Comparison of ENCODE assay signal across 50 mouse cellular contexts in the genomic region with DNA sequence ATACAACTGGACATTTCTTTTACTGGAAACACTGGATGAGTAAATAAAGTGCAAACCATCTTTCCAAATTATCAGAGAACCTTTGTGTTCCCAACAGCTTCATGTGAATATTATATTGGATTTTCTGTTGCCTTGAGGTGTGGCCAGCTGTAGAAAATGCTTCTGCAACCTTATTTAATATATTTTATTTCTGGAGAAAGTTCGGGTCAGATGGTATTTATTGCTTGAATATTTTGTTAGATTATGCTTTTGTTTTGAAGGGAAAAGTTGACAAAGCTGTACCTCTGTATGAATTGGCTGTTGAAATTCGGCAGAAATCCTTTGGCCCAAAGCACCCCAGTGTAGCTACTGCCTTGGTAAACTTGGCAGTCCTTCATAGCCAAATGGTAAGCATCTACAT. TPM values are rescaled to one million over a fixed set of nuclear protein-coding genes. Genes with fewer than 3 reads are reported as not detected.
"Had no signal": no experiment of that assay in that cellular context is flagged by ENCODE, and none has a peak within 500 bp of the region (broad histone marks: within the 10 kb centered on the region; RNA-seq: fewer than 3 reads in every experiment).

A gene (plus strand): TSS at position 301 of the 400 bp plus-strand sequence.

- H3K36me3 ChIP-seq: intestine, embryonic 15.5 days had no signal

- H3K27ac ChIP-seq: heart, embryonic 13.5 days; heart, embryonic 15.5 days; hindbrain, embryonic 10.5 days; hindbrain, embryonic 12.5 days; hindbrain, embryonic 13.5 days; hindbrain, embryonic 14.5 days; hindbrain, embryonic 15.5 days; hindbrain, postnatal 0 days; intestine, embryonic 15.5 days; kidney, embryonic 15.5 days; kidney, postnatal 0 days; layer of hippocampus, adult 2 months; left cerebral cortex, adult 2 months had no signal

- H3K4me2 ChIP-seq: heart, embryonic 11.5 days; heart, embryonic 12.5 days; heart, embryonic 13.5 days; heart, embryonic 15.5 days; hindbrain, embryonic 12.5 days; hindbrain, embryonic 13.5 days; hindbrain, embryonic 14.5 days; hindbrain, embryonic 15.5 days; intestine, embryonic 15.5 days; kidney, embryonic 15.5 days had no signal

- H3K9ac ChIP-seq: heart, embryonic 12.5 days; heart, embryonic 13.5 days; heart, embryonic 15.5 days; hindbrain, embryonic 12.5 days; hindbrain, embryonic 13.5 days; hindbrain, embryonic 14.5 days; hindbrain, embryonic 15.5 days; intestine, embryonic 15.5 days; kidney, embryonic 15.5 days had no signal

- H3K27me3 ChIP-seq: heart, embryonic 12.5 days; heart, embryonic 13.5 days; heart, embryonic 15.5 days; hindbrain, embryonic 12.5 days; hindbrain, embryonic 13.5 days; hindbrain, embryonic 15.5 days; intestine, embryonic 15.5 days; kidney, embryonic 15.5 days had no signal

- DNase-seq: heart, postnatal 10 days; heart, postnatal 36 days; heart, postnatal 4 days; kidney, adult 11 months; kidney, adult 18-20 months; kidney, adult 2 months; kidney, adult 8-10 months; kidney, adult 9 months; kidney, postnatal 10 days; kidney, postnatal 14 days; kidney, postnatal 25 days; kidney, postnatal 36 days; layer of hippocampus, adult 9-11 months; layer of hippocampus, postnatal 36 days had no signal

- H3K9me3 ChIP-seq: heart, embryonic 12.5 days; heart, embryonic 13.5 days; heart, embryonic 15.5 days; hindbrain, embryonic 10.5 days; hindbrain, embryonic 12.5 days; hindbrain, embryonic 13.5 days; hindbrain, embryonic 15.5 days; intestine, embryonic 15.5 days; kidney, embryonic 15.5 days had no signal

- ATAC-seq: hindbrain, embryonic 16.5 days; hindbrain, postnatal 0 days; inflammation-experienced regulatory T-cells, adult 6 months; intestine, embryonic 15.5 days; intestine, embryonic 16.5 days; intestine, postnatal 0 days had no signal

- H3K4me1 ChIP-seq: hindbrain, embryonic 12.5 days; hindbrain, embryonic 13.5 days; hindbrain, embryonic 15.5 days; intestine, embryonic 15.5 days; kidney, embryonic 15.5 days had no signal

- H3K4me3 ChIP-seq: heart, embryonic 12.5 days; heart, embryonic 13.5 days; heart, embryonic 15.5 days; hindbrain, embryonic 10.5 days; hindbrain, embryonic 12.5 days; hindbrain, embryonic 13.5 days; hindbrain, embryonic 15.5 days; intestine, embryonic 15.5 days; kidney, embryonic 15.5 days; layer of hippocampus, adult 2 months; left cerebral cortex, adult 2 months had no signal

RNA-seq across cellular contexts. Expression of the gene that starts here (rescaled TPM):
- total RNA-seq: heart, postnatal 10 days; heart, postnatal 25 days; heart, postnatal 36 days; heart, postnatal 4 days; hematopoietic stem cell, adult 5-6 weeks; hindbrain, postnatal 0 days; layer of hippocampus, adult 18-20 months; layer of hippocampus, adult 2 months; layer of hippocampus, adult 8-10 months; layer of hippocampus, postnatal 10 days; layer of hippocampus, postnatal 14 days; layer of hippocampus, postnatal 25 days; layer of hippocampus, postnatal 36 days; left cerebral cortex, adult 18-20 months; left cerebral cortex, adult 2 months; left cerebral cortex, adult 8-10 months had no signal
- polyA plus RNA-seq: heart, embryonic 11.5 days; heart, embryonic 12.5 days; heart, embryonic 13.5 days; heart, embryonic 14.5 days; heart, embryonic 15.5 days; heart, embryonic 16.5 days; heart, postnatal 0 days; hindbrain, embryonic 10.5 days; hindbrain, embryonic 11.5 days; hindbrain, embryonic 12.5 days; hindbrain, embryonic 13.5 days; hindbrain, embryonic 14.5 days; hindbrain, embryonic 15.5 days; hindbrain, embryonic 16.5 days; hindbrain, postnatal 0 days; inflammation-experienced regulatory T-cells, adult 6 months; intestine, embryonic 14.5 days; intestine, embryonic 15.5 days; intestine, embryonic 16.5 days; intestine, postnatal 0 days; kidney, adult 2 months; kidney, embryonic 14.5 days; kidney, embryonic 15.5 days; kidney, embryonic 16.5 days; kidney, postnatal 0 days; large intestine, adult 2 months had no signal
